Mouse (Mus musculus) neutrophil, adult 5-6 weeks (primary cell): ENCODE data around the gene Aqp6. TPM values are rescaled to one million over a fixed set of nuclear protein-coding genes. Genes with fewer than 3 reads are reported as not detected.

Experiments
- ATAC-seq: fragments of 151-379, 151-347 bp; 2 replicates; pipeline ENCODE4 v1.8.0; 2017; ENCODE audit warnings: mild to moderate bottlenecking, moderate TSS enrichment; ENCODE audit not compliant: insufficient number of reproducible peaks, poor library complexity, low FRiP score, severe bottlenecking; ENCODE audit errors: extremely low read depth
- total RNA-seq: library from RNA; stranded (forward); fragments of 200-1000 nt; gene quantifications from 2 replicates; pipeline ENCODE4 v1.2.3, GENCODE M21; 2017

The Aqp6 gene
- total RNA-seq, 1 experiment from 2014 or later, result not detected

GRCm38 (mm10) chr15:99634702-99635101, 33.5 kb downstream of the Aqp6 start:
- ATAC-seq, result no peak

GRCm38 (mm10) chr15:99637405-99638123, 36.4 kb downstream of the Aqp6 start:
- no peak for ATAC-seq

GRCm38 (mm10) chr15:99638124-99638485, 36.9 kb downstream of the Aqp6 start:
- no peak for ATAC-seq

GRCm38 (mm10) chr15:99642622-99643021, 41.4 kb downstream of the Aqp6 start:
- ATAC-seq, result no peak

- no peak for ATAC-seq
Observed at GRCm38 (mm10) chr15:99643832-99644231, 42.6 kb downstream of the Aqp6 start.

GRCm38 (mm10) chr15:99644776-99645175, 43.6 kb downstream of the Aqp6 start:
- ATAC-seq, result no peak

GRCm38 (mm10) chr15:99648326-99648725, 47.1 kb downstream of the Aqp6 start:
- no peak for ATAC-seq

- no peak for ATAC-seq
Observed at GRCm38 (mm10) chr15:99649067-99649761, 48.0 kb downstream of the Aqp6 start.

GRCm38 (mm10) chr15:99650304-99650703, 49.1 kb downstream of the Aqp6 start:
- no peak for ATAC-seq

- peak; percentile 98 for ATAC-seq
Observed at GRCm38 (mm10) chr15:99651163-99651872, 50.1 kb downstream of the Aqp6 start, which contains the start of gene Racgap1. Gene Racgap1 (minus strand): TSS chr15:99651656.

GRCm38 (mm10) chr15:99651984-99652872, 51.0 kb downstream of the Aqp6 start:
- ATAC-seq, result no peak

GRCm38 (mm10) chr15:99653291-99653690, 52.1 kb downstream of the Aqp6 start:
- ATAC-seq, result no peak

GRCm38 (mm10) chr15:99653876-99654275, 52.7 kb downstream of the Aqp6 start:
- ATAC-seq, result no peak

Other genes starting within 250 kb of the Aqp6 start
- 32.8 and 34.3 TPM in 2 replicates for gene Fmnl3, start 230.9 kb upstream of the Aqp6 start, total RNA-seq
- gene Tmbim6, start 208.5 kb upstream of the Aqp6 start, total RNA-seq, result 314 and 339 TPM in 2 replicates
- 1.7 and 2.0 TPM in 2 replicates for gene Nckap5l, start 143.7 kb upstream of the Aqp6 start, total RNA-seq
- 9.1 and 11.3 TPM in 2 replicates for gene Bcdin3d, start 126.7 kb upstream of the Aqp6 start, total RNA-seq
- not detected in 2 replicates for gene Faim2, start 73.2 kb upstream of the Aqp6 start, total RNA-seq
- not detected in 2 replicates for gene Aqp2, start 22.3 kb upstream of the Aqp6 start, total RNA-seq
- gene Aqp5, start 10.6 kb upstream of the Aqp6 start, total RNA-seq, result not detected in 2 replicates
- 6.6 and 8.5 TPM in 2 replicates for gene Racgap1, start 50.3 kb downstream of the Aqp6 start, total RNA-seq
- gene Asic1, start 69.0 kb downstream of the Aqp6 start, total RNA-seq, result 0.23 TPM in 1 of 2 replicates, not detected in the other
- gene Smarcd1, start 100.7 kb downstream of the Aqp6 start, total RNA-seq, result 28.9 and 29.6 TPM in 2 replicates
- gene Gm17349, start 104.1 kb downstream of the Aqp6 start, total RNA-seq, result not detected in 2 replicates
- 1.1 TPM in 1 of 2 replicates, not detected in the other for gene Gpd1, start 116.1 kb downstream of the Aqp6 start, total RNA-seq
- gene Cox14, start 124.2 kb downstream of the Aqp6 start, total RNA-seq, result 24.1 and 29.8 TPM in 2 replicates
- gene Cers5, start 171.5 kb downstream of the Aqp6 start, total RNA-seq, result 34.4 and 42.8 TPM in 2 replicates